Mouse (Mus musculus): ENCODE measurements around the gene Mipep. TPM values are rescaled to one million over a fixed set of nuclear protein-coding genes. Genes with fewer than 3 reads are reported as not detected.

The Mipep gene
- polyA plus RNA-seq, 1 experiment from 2014 or later = 20.3 TPM

DNA sequence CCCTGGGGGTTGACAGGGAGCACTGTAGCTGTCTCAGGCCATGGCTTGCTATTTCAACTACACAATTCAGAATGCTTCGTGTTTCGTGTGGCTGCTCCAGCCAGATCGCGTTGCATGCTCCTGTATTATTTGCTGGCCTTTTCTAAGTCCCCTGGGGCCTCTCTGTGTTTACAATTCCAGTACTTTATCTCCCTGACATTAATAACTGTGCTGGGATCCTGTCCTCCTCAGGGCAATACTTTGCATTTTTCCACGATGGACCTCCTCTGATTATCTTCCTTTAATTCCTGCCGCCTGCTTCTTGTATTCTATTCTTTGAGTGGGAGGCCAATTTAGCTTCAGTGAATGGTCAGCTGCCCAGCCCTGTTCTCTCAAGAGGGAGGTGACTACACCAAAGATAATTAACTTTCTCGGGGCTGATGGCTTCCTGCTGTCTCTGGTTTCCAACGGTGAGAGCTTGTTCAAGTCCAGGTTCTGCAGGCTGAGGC is 128.7 kb downstream of the Mipep start:
- Histone ChIP-seq H3K9me3 (replicated peaks; ENCODE audit: control insufficient read depth, low read length, poor library complexity, severe bottlenecking) (no peaks in the 10 kb centered on the region), H3K36me3 (ENCODE audit: control insufficient read depth, insufficient read depth, low read length) (no peaks in the 10 kb centered on the region), H3K4me2 (ENCODE audit: low read length) (no peak overlapping the region), H3K27me3 (ENCODE audit: control insufficient read depth, insufficient read depth, low read depth, low read length) (no peaks in the 10 kb centered on the region), H3K4me1 (ENCODE audit: control insufficient read depth, insufficient read depth, low read length) (no peaks in the 10 kb centered on the region), H3K4me3 (ENCODE audit: low read depth, low read length) (no peak overlapping the region), H3K9ac (ENCODE audit: low read depth, low read length) (no peak overlapping the region), H3K27ac (ENCODE audit: low read length) (no peak overlapping the region)
- 4% methylated on average over 8 of the region's 8 CpGs for WGBS
- no peak for ATAC-seq

- Histone ChIP-seq H3K4me3 (ENCODE audit: low read depth, low read length) (no peak overlapping the region), H3K4me2 (ENCODE audit: low read length) (no peak overlapping the region), H3K36me3 (ENCODE audit: control insufficient read depth, insufficient read depth, low read length) (no peaks in the 10 kb centered on the region), H3K27ac (ENCODE audit: low read length) (no peak overlapping the region), H3K9ac (ENCODE audit: low read depth, low read length) (no peak overlapping the region), H3K4me1 (ENCODE audit: control insufficient read depth, insufficient read depth, low read length) (no peaks in the 10 kb centered on the region), H3K27me3 (ENCODE audit: control insufficient read depth, insufficient read depth, low read depth, low read length) (no peaks in the 10 kb centered on the region), H3K9me3 (replicated peaks; ENCODE audit: control insufficient read depth, low read length, poor library complexity, severe bottlenecking) (no peaks in the 10 kb centered on the region)
- WGBS = 51% methylated on average over 3 of the region's 4 CpGs
- no peak for ATAC-seq
Measured at GRCm38 (mm10) chr14:60916661-60917060, 132.3 kb downstream of the Mipep start.

- Histone ChIP-seq H3K4me2 (ENCODE audit: low read length) (no peak overlapping the region), H3K4me1 (ENCODE audit: control insufficient read depth, insufficient read depth, low read length) (no peaks in the 10 kb centered on the region), H3K27me3 (ENCODE audit: control insufficient read depth, insufficient read depth, low read depth, low read length) (no peaks in the 10 kb centered on the region), H3K27ac (ENCODE audit: low read length) (no peak overlapping the region), H3K36me3 (ENCODE audit: control insufficient read depth, insufficient read depth, low read length) (no peaks in the 10 kb centered on the region), H3K4me3 (ENCODE audit: low read depth, low read length) (no peak overlapping the region), H3K9ac (ENCODE audit: low read depth, low read length) (no peak overlapping the region), H3K9me3 (replicated peaks; ENCODE audit: control insufficient read depth, low read length, poor library complexity, severe bottlenecking) (no peaks in the 10 kb centered on the region)
- 21% methylated on average over 1 of the region's 1 CpGs for WGBS
- no peak for ATAC-seq
Measured at GRCm38 (mm10) chr14:60926011-60926410, 141.6 kb downstream of the Mipep start.

DNA sequence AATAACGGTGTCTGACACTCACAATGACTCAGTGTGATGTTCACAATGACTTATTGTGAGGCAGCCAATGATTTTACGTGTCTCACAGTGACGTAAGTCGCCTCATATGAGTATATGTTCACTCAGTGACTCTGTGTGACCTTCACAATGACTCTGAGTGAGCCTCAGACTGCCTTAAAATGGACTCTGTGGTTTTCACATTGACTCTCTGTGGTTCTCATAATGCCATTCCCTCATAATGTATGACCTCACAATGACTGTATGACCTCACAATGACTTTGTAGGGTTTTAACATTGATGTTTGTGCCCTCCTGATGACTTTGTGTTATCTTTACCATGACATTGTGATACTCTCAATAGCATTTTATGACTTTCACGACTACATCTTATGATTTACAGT is 151.3 kb downstream of the Mipep start:
- WGBS = 86% methylated on average over 5 of the region's 5 CpGs
- H3K27me3 ChIP-seq (ENCODE audit: control insufficient read depth, insufficient read depth, low read depth, low read length) = no peaks in the 10 kb centered on the region

DNA sequence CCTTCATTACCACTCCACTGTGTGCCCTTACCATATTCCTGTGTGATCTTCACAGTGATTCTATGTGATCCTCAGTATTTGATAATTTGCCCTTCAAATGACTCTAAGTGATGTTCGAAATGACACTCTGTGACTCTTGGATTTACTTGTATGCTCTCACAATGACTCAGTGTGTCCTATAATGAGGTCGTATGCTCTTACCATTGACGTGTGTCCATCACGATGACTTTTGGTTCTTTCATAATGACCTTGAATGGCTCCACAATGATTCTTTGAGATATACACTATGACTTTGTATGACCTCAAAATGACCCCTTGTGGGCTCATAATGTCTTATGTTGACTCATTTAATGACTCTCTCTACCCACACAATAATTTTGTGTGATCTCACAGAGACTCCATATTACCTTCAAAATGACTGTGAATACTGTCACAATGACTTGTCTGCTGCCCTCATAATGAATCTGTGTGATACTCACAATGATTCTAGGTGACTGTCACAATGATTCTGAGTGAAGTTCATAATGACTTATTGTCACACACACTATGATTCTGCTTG is 153.2 kb downstream of the Mipep start:
- 97% methylated on average over 4 of the region's 4 CpGs for WGBS
- Histone ChIP-seq H3K27ac (ENCODE audit: low read length) (no peak overlapping the region), H3K4me3 (ENCODE audit: low read depth, low read length) (no peak overlapping the region), H3K4me2 (ENCODE audit: low read length) (no peak overlapping the region), H3K27me3 (ENCODE audit: control insufficient read depth, insufficient read depth, low read depth, low read length) (no peaks in the 10 kb centered on the region), H3K9ac (ENCODE audit: low read depth, low read length) (no peak overlapping the region), H3K4me1 (ENCODE audit: control insufficient read depth, insufficient read depth, low read length) (no peaks in the 10 kb centered on the region), H3K9me3 (replicated peaks; ENCODE audit: control insufficient read depth, low read length, poor library complexity, severe bottlenecking) (no peaks in the 10 kb centered on the region), H3K36me3 (ENCODE audit: control insufficient read depth, insufficient read depth, low read length) (no peaks in the 10 kb centered on the region)
- ATAC-seq = no peak

More for the DNA sequence above, 151.3 kb downstream of the Mipep start:
- no peak overlapping the region for H3K27ac ChIP-seq (ENCODE audit: low read length)
- no peaks in the 10 kb centered on the region for H3K4me1 ChIP-seq (ENCODE audit: control insufficient read depth, insufficient read depth, low read length)
- H3K9me3 ChIP-seq (replicated peaks; ENCODE audit: control insufficient read depth, low read length, poor library complexity, severe bottlenecking) = no peaks in the 10 kb centered on the region
- no peak for ATAC-seq
- H3K9ac ChIP-seq (ENCODE audit: low read depth, low read length) = no peak overlapping the region
- no peaks in the 10 kb centered on the region for H3K36me3 ChIP-seq (ENCODE audit: control insufficient read depth, insufficient read depth, low read length)
- no peak overlapping the region for H3K4me2 ChIP-seq (ENCODE audit: low read length)
- H3K4me3 ChIP-seq (ENCODE audit: low read depth, low read length) = no peak overlapping the region

Other genes with a start within 250 kb of the Mipep start
- 18.4 and 24.0 TPM in 2 replicates for gene Spata13, start 150.6 kb upstream of the Mipep start, polyA plus RNA-seq (2015; fragmentation: Nextera tagmentation; extraction: Ambion mirVana)
- gene C1qtnf9, start 16.4 kb upstream of the Mipep start, polyA plus RNA-seq (2015; fragmentation: Nextera tagmentation; extraction: Ambion mirVana) = not detected in 2 replicates

Data from midbrain, embryonic 16.5 days (tissue).